Mouse (Mus musculus): ENCODE measurements around the gene Vmn2r108.
"Not testable (repeated sequence)": the region's sequence is repeated elsewhere in the genome, so short reads cannot be mapped to it uniquely, and the experiment has no call there.

Vmn2r108 gene

GRCm38 (mm10) chr17:20481231-20481630, at the start of gene Vmn2r108:
TSS of gene Vmn2r108 (minus strand) at chr17:20481331.
- DNase-seq (ENCODE audit: low read depth in 1 of 2, low spot score in 2 of 2): no peak

DNA sequence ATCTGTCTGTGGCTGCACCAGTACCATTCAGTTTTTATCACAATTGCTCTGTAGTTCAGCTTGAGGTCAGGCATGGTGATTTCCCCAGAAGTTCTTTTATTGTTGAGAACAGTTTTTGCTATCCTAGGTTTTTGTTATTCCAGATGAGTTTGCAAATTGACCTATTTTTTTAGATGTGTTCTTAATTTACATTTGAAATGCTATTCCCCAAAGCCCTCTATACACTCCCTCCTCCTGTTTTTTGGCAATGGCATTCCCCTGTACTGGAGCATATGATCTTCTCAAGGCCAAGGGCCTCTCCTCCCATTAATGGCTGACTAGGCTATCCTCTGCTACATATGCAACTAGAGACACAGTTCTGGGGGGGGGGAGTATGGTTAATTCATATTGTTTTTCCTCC, 27.1 kb upstream of the Vmn2r108 start:
- not testable (repeated sequence) for DNase-seq (ENCODE audit: low read depth in 1 of 2, low spot score in 2 of 2)

DNA sequence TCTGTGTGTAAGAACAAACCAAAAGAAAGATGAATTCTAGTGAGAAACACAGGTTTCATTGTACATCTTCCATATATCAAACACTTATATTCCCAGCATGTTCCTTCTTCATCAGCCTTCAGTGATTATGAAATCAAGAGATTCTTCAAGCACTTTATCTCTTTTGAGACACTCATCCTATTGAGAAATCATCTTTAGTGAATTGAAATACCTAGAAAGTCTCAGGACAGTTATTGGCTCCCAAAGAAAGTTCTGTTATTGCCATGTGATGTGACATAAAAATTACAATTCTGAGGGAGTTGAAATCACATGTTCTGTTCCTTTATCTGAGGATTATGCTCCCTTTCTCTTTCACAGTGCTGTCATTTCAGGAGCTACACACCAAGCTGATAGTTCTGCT, 16.7 kb upstream of the Vmn2r108 start, which contains the start of gene Vmn1r225:
Vmn1r225 (plus strand) TSS at position 301 of the 400 bp plus-strand sequence.
- no peak for DNase-seq (ENCODE audit: low read depth in 1 of 2, low spot score in 2 of 2)

DNA sequence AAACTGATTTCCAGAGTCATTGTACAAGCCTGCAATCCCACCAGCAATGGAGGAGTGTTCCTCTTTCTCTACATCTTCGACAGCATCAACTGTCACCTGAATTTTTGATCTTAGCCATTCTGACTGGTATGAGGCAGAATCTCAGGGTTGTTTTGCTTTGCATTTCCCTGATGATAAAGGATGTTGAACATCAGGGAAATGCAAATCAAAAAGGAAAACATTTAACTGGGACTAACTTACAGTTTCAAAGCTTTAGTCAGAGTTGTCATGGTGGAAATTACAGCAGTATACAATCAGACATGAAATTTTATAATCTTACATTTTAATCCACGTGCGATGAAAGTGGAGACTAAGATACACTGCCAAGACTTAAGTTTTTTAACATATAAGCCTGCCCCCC, 7.8 kb downstream of the Vmn2r108 start:
- DNase-seq (ENCODE audit: low read depth in 1 of 2, low spot score in 2 of 2): no peak

DNA sequence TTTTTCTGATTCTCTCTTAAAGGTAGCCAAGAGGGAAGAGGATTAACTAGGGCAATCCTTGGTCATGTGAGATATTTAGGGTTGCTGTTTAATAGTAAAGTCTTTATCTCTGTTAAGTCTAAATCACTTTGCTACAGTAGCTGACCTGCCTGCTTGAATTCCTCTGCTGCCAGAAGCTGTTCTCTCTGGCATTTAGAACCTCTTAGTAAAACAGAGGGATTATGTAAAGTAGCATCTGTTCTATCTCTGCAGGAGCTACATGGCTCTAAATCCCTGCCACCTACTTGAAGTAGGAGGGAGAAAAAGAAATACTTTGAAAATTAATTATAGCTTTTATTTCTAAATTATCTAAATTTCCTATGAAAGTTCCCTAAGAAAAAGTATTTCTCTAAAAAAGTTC, 41.9 kb downstream of the Vmn2r108 start:
- DNase-seq (ENCODE audit: low read depth in 1 of 2, low spot score in 2 of 2): no peak

GRCm38 (mm10) chr17:20413846-20414245, 67.3 kb downstream of the Vmn2r108 start, which contains the start of gene Vmn1r224:
TSS of gene Vmn1r224 (plus strand) at chr17:20414146.
- no peak for DNase-seq (ENCODE audit: low read depth in 1 of 2, low spot score in 2 of 2)

Measured in monocyte, adult 2 months (primary cell).